Mouse (Mus musculus) CH12.LX (cell line): ENCODE measurements around the gene Tln2. TPM values are rescaled to one million over a fixed set of nuclear protein-coding genes. Genes with fewer than 3 reads are reported as not detected.

Experiments used
- DNase-seq: peaks from one replicate; pipeline ENCODE4 v3.0.0-alpha.2; 2013; ENCODE audit errors: extremely low read depth
- H3K27ac ChIP-seq: 2 replicates; pipeline ENCODE4 v1.5.1; 2012; ENCODE audit warnings: low read depth, mild to moderate bottlenecking, control low read depth, moderate library complexity; ENCODE audit not compliant: insufficient read depth
- H3K27me3 ChIP-seq: replicated peaks from 2 replicates; pipeline ENCODE3; 2012; ENCODE audit warnings: inconsistent platforms
- H3K36me3 ChIP-seq, 2 experiments: replicated peaks in 1 of 2; 2 replicates each; pipeline versions ENCODE3 to v1.6.1; 2012; ENCODE audit warnings: inconsistent platforms in 1 of 2, low read length in 1 of 2, mild to moderate bottlenecking in 1 of 2, mixed read lengths in 1 of 2, moderate library complexity in 1 of 2; ENCODE audit not compliant: control insufficient read depth in 1 of 2, insufficient read depth in 1 of 2
- H3K4me1 ChIP-seq, 2 experiments: 2 replicates each; pipeline ENCODE4 v1.6.1; 2012; ENCODE audit warnings: inconsistent platforms in 1 of 2, moderate library complexity in 1 of 2; ENCODE audit not compliant: insufficient read depth in 2 of 2, control insufficient read depth in 1 of 2
- H3K4me2 ChIP-seq: 2 replicates; pipeline ENCODE4 v1.6.1; 2012; ENCODE audit warnings: low read depth, mild to moderate bottlenecking, control low read depth; ENCODE audit not compliant: poor library complexity, insufficient read depth, severe bottlenecking
- H3K4me3 ChIP-seq, 3 experiments: fragments of 150-350 bp in 1 of 3; sonication (generic) in 1 of 3; replicated peaks in 1 of 3; 2 replicates each; pipeline versions ENCODE3 to v1.5.1; 2011 to 2012; ENCODE audit warnings: low read depth in 2 of 3, low read length in 2 of 3, mild to moderate bottlenecking in 2 of 3, moderate library complexity in 2 of 3, control low read depth in 1 of 3, improper control_type of control experiment in 1 of 3, inconsistent platforms in 1 of 3, mixed read lengths in 1 of 3; ENCODE audit not compliant: poor library complexity in 1 of 3
- H3K79me2 ChIP-seq: replicated peaks from 2 replicates; pipeline ENCODE4 v1.6.1; 2012; ENCODE audit warnings: mild to moderate bottlenecking, moderate library complexity; ENCODE audit not compliant: control insufficient read depth, poor library complexity, insufficient read depth, severe bottlenecking; ENCODE audit errors: extremely low read depth
- H3K9ac ChIP-seq: 2 replicates; pipeline ENCODE4 v1.6.1; 2012; ENCODE audit warnings: low read depth, mild to moderate bottlenecking, control low read depth, moderate library complexity; ENCODE audit not compliant: insufficient read depth
- H3K9me3 ChIP-seq: replicated peaks from 2 replicates; pipeline ENCODE3; 2012; ENCODE audit warnings: low read length, inconsistent platforms, mixed read lengths
- BHLHE40 ChIP-seq: IDR thresholded peaks from 2 replicates; pipeline ENCODE4 v1.6.1; 2011; ENCODE audit warnings: mild to moderate bottlenecking, low read depth, low read length, improper control_type of control experiment
- CHD1 ChIP-seq: IDR thresholded peaks from 2 replicates; pipeline ENCODE4 v1.6.1; 2012; ENCODE audit warnings: low read depth, low read length, improper control_type of control experiment, inconsistent platforms
- CHD2 ChIP-seq: IDR thresholded peaks from 2 replicates; pipeline ENCODE4 v1.6.1; 2011; ENCODE audit warnings: low read length, improper control_type of control experiment
- ELF1 ChIP-seq: IDR thresholded peaks from 2 replicates; pipeline ENCODE4 v1.6.1; 2014; ENCODE audit warnings: low read depth, mild to moderate bottlenecking, inconsistent platforms, low read length, improper control_type of control experiment
- EP300 ChIP-seq: IDR thresholded peaks from 2 replicates; pipeline ENCODE4 v1.6.1; 2011; ENCODE audit warnings: low read length, improper control_type of control experiment
- HCFC1 ChIP-seq: IDR thresholded peaks from 2 replicates; pipeline ENCODE4 v1.6.1; 2012; ENCODE audit warnings: low read depth, mild to moderate bottlenecking, inconsistent platforms, low read length, improper control_type of control experiment
- IRF4 ChIP-seq: IDR thresholded peaks from 2 replicates; pipeline ENCODE4 v1.6.1; 2014; ENCODE audit warnings: low read depth, mild to moderate bottlenecking, inconsistent platforms, low read length, improper control_type of control experiment
- JUN ChIP-seq: IDR thresholded peaks from 2 replicates; pipeline ENCODE4 v1.6.1; 2011; ENCODE audit warnings: low read depth, mild to moderate bottlenecking, low read length, improper control_type of control experiment, moderate library complexity; ENCODE audit not compliant: insufficient read depth
- KAT2A ChIP-seq: IDR thresholded peaks from 2 replicates; pipeline ENCODE4 v1.6.1; 2012; ENCODE audit warnings: low read length, improper control_type of control experiment, inconsistent platforms; ENCODE audit not compliant: insufficient replicate concordance
- MAFK ChIP-seq: IDR thresholded peaks from 2 replicates; pipeline ENCODE4 v1.6.1; 2011; ENCODE audit warnings: low read length, improper control_type of control experiment; ENCODE audit not compliant: insufficient replicate concordance
- MAX ChIP-seq: IDR thresholded peaks from 2 replicates; pipeline ENCODE4 v1.6.1; 2011; ENCODE audit warnings: low read length, improper control_type of control experiment
- MEF2A ChIP-seq: IDR thresholded peaks from 2 replicates; pipeline ENCODE4 v1.6.1; 2014; ENCODE audit warnings: low read depth, mild to moderate bottlenecking, inconsistent platforms, low read length, improper control_type of control experiment, borderline replicate concordance
- MYC ChIP-seq: IDR thresholded peaks from 2 replicates; pipeline ENCODE4 v1.6.1; 2011; ENCODE audit warnings: low read depth, mild to moderate bottlenecking, improper control_type of control experiment, low read length
- NELFE ChIP-seq: IDR thresholded peaks from 2 replicates; pipeline ENCODE4 v1.6.1; 2011; ENCODE audit warnings: low read depth, low read length, improper control_type of control experiment
- NRF1 ChIP-seq: IDR thresholded peaks from 2 replicates; pipeline ENCODE4 v1.6.1; 2014; ENCODE audit warnings: low read depth, mild to moderate bottlenecking, inconsistent platforms, low read length, improper control_type of control experiment, moderate library complexity
- POLR2AphosphoS2 ChIP-seq: IDR thresholded peaks from 2 replicates; pipeline ENCODE4 v1.6.1; 2011; ENCODE audit warnings: low read depth, low read length, improper control_type of control experiment
- RAD21 ChIP-seq: IDR thresholded peaks from 2 replicates; pipeline ENCODE4 v1.6.1; 2011; ENCODE audit warnings: low read depth, mild to moderate bottlenecking, low read length, improper control_type of control experiment, moderate library complexity
- UBTF ChIP-seq: IDR thresholded peaks from 2 replicates; pipeline ENCODE4 v1.6.1; 2012; ENCODE audit warnings: low read depth, mild to moderate bottlenecking, inconsistent platforms, low read length, improper control_type of control experiment, moderate library complexity
- USF1 ChIP-seq: IDR thresholded peaks from 2 replicates; pipeline ENCODE4 v1.6.1; 2014; ENCODE audit warnings: low read depth, mild to moderate bottlenecking, inconsistent platforms, low read length, improper control_type of control experiment
- ZC3H11A ChIP-seq: IDR thresholded peaks from 2 replicates; pipeline ENCODE4 v1.6.1; 2012; ENCODE audit warnings: low read depth, mild to moderate bottlenecking, inconsistent platforms, low read length, improper control_type of control experiment
- ZMIZ1 ChIP-seq: IDR thresholded peaks from 2 replicates; pipeline ENCODE4 v1.6.1; 2012; ENCODE audit warnings: low read depth, mild to moderate bottlenecking, inconsistent platforms, low read length, improper control_type of control experiment
- ZNF384 ChIP-seq: IDR thresholded peaks from 2 replicates; pipeline ENCODE4 v1.6.1; 2012; ENCODE audit warnings: low read depth, low read length, improper control_type of control experiment, inconsistent platforms
- dilution Hi-C: fragments of 300-500 bp; cut with MboI; formaldehyde crosslinking; loops from 2 replicates; pipeline ENCODE4 v1.14.3; 2020; ENCODE audit warnings: low sequenced_read_pairs; ENCODE audit not compliant: extremely low pct_unique_long_range_greater_than_20kb, extremely low pct_ligation_motif_present
- in situ Hi-C: fragments of 300-500 bp; cut with MboI; formaldehyde crosslinking; loops from 3 replicates; pipeline ENCODE4 v1.14.3; 2019; ENCODE audit warnings: low sequenced_read_pairs, low pct_ligation_motif_present, low pct_unique_long_range_greater_than_20kb, mixed read lengths
- polyA plus RNA-seq: library from polyadenylated mRNA; unstranded; fragments of >175 nt; gene quantifications from 2 replicates; pipeline ENCODE4 v1.2.1, GENCODE M21; 2012; ENCODE audit warnings: low read depth; ENCODE audit not compliant: insufficient read length
- total RNA-seq, 2 experiments: library from RNA; depleted of rRNA; stranded (reverse); fragments of 300-350 nt in 1 of 2; fragments of >200 nt in 1 of 2; gene quantifications; 2 replicates each; pipeline ENCODE4 v1.2.3; 2012 to 2014

Tln2 gene
- total and polyA plus RNA-seq, 3 experiments = 2.6 to 4.4 (median 4.4) TPM

GRCm38 (mm10) chr9:67496368-67496767, 63.1 kb downstream of the Tln2 start:
- Histone ChIP-seq H3K36me3 (no peaks in the 10 kb centered on the region), H3K79me2 (no peaks in the 10 kb centered on the region), H3K9me3 (no peaks in the 10 kb centered on the region), H3K4me1 (peaks cover 0 to 26% of the 10 kb centered on the region in 2 experiments; a peak in 2 of 4 replicates), H3K4me2 (no peak overlapping the region), H3K9ac (no peak overlapping the region), H3K27me3 (no peaks in the 10 kb centered on the region), H3K4me3 (no peak overlapping the region), H3K27ac (no peak overlapping the region)
- dilution Hi-C loops = no loop called here
- in situ Hi-C loops = no loop called here
- no peak for TF ChIP-seq MYC
- no peak for TF ChIP-seq POLR2AphosphoS2
- no peak for TF ChIP-seq HCFC1
- DNase-seq = no peak

- H3K4me1 ChIP-seq = peaks cover 0 to 16% of the 10 kb centered on the region in 2 experiments; a peak in 2 of 4 replicates
- no peaks in the 10 kb centered on the region for H3K9me3 ChIP-seq
- H3K4me3 ChIP-seq = no peak overlapping the region
- no peak overlapping the region for H3K4me2 ChIP-seq
- dilution Hi-C loops (no loop called here), in situ Hi-C loops (no loop called here)
- no peaks in the 10 kb centered on the region for H3K27me3 ChIP-seq
- no peak overlapping the region for H3K9ac ChIP-seq
- H3K79me2 ChIP-seq = no peaks in the 10 kb centered on the region
- TF ChIP-seq NELFE (no peak), MAFK (0 out of 2 replicates have a peak, but pooled peaks have one; percentile 16)
- H3K27ac ChIP-seq = no peak overlapping the region
- no peaks in the 10 kb centered on the region for H3K36me3 ChIP-seq
- no peak for DNase-seq
Measured at GRCm38 (mm10) chr9:67495350-67495749, 64.2 kb downstream of the Tln2 start.

DNA sequence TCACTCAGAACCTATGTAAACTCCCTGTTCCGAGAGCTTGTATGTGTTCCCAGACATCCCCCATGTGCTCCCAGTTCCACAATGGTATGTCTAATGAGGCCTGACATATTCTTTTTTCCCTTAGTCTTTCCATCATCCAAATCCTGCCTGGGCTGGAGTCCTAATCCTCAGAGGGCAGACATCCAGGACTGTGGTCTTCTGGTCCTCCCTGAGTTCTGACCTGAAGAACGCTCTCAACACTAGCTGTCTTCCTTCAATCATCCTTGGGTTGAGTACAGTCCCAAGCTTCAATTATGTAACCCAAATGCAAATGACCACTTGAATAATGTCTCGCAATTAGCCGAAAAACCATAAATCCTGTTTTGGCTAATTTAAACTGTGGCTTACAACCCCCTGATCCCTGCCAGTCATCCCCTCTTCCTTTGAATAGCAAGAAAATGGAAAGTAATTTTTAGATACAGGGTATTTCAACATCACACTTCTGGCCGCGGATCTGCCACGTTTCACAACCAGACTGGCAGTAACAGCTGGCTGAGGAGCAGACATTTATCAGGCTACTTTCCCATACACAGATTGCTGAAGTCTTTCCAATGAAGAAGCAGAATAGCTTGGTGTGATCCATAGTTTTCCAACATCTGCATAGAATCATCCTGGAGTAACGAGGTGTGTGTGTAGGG, 65.5 kb downstream of the Tln2 start:
- in situ Hi-C loops = no loop called here

More for the DNA sequence above, 65.5 kb downstream of the Tln2 start:
- H3K9ac ChIP-seq = no peak overlapping the region
- peaks cover 0 to 16% of the 10 kb centered on the region in 2 experiments; a peak in 2 of 4 replicates for H3K4me1 ChIP-seq
- TF ChIP-seq MYC (no peak), BHLHE40 (no peak), CHD1 (no peak), MAX (no peak), ZMIZ1 (no peak), JUN (no peak), POLR2AphosphoS2 (no peak), ELF1 (no peak), KAT2A (no peak), MAFK (no peak), EP300 (no peak), CHD2 (no peak), UBTF (no peak), NRF1 (no peak), ZNF384 (no peak), RAD21 (no peak), IRF4 (no peak), ZC3H11A (no peak), USF1 (no peak), MEF2A (no peak)
- no peak for DNase-seq
- no peak overlapping the region for H3K4me3 ChIP-seq
- H3K4me2 ChIP-seq = no peak overlapping the region
- H3K36me3 ChIP-seq = no peaks in the 10 kb centered on the region
- no peaks in the 10 kb centered on the region for H3K79me2 ChIP-seq
- dilution Hi-C loops = no loop called here
- H3K27me3 ChIP-seq = no peaks in the 10 kb centered on the region
- no peak overlapping the region for H3K27ac ChIP-seq
- H3K9me3 ChIP-seq = no peaks in the 10 kb centered on the region
